Mouse (Mus musculus): ENCODE measurements around the gene Sox5. TPM values are rescaled to one million over a fixed set of nuclear protein-coding genes. Genes with fewer than 3 reads are reported as not detected.

Gene Sox5
- total and polyA plus RNA-seq, 2 experiments from 2014 or later = 26.2 to 32.9 TPM

GRCm38 (mm10) chr6:144111561-144111960 lies 670.2 kb downstream of the Sox5 start:
- no peaks in the 10 kb centered on the region for H3K4me1 ChIP-seq (ENCODE audit: insufficient read depth, low read length)
- no peak overlapping the region for H3K27ac ChIP-seq
- no peak overlapping the region for H3K4me3 ChIP-seq (ENCODE audit: low read length)
- H3K9me3 ChIP-seq (ENCODE audit: low read length) = no peaks in the 10 kb centered on the region
- no peak for ATAC-seq
- no peak overlapping the region for H3K9ac ChIP-seq (replicated peaks; ENCODE audit: low read length)
- no peak for DNase-seq (ENCODE audit: low spot score)
- no peaks in the 10 kb centered on the region for H3K36me3 ChIP-seq (ENCODE audit: insufficient read depth, low read length)
- H3K4me2 ChIP-seq (ENCODE audit: low read depth, low read length) = no peak overlapping the region
- 57% methylated on average over 6 of the region's 6 CpGs for WGBS
- TF ChIP-seq CTCF (IDR thresholded peaks at IDR 0.05; ENCODE audit: low read depth) = no peak
- H3K27me3 ChIP-seq (ENCODE audit: insufficient read depth, low read length) = no peaks in the 10 kb centered on the region

- Histone ChIP-seq H3K9me3 (ENCODE audit: low read length) (no peaks in the 10 kb centered on the region), H3K4me2 (ENCODE audit: low read depth, low read length) (no peak overlapping the region), H3K4me3 (ENCODE audit: low read length) (no peak overlapping the region), H3K27me3 (ENCODE audit: insufficient read depth, low read length) (no peaks in the 10 kb centered on the region), H3K4me1 (ENCODE audit: insufficient read depth, low read length) (no peaks in the 10 kb centered on the region), H3K9ac (replicated peaks; ENCODE audit: low read length) (no peak overlapping the region), H3K27ac (no peak overlapping the region), H3K36me3 (ENCODE audit: insufficient read depth, low read length) (no peaks in the 10 kb centered on the region)
- DNase-seq (ENCODE audit: low spot score) = peak; percentile 17
- no peak for TF ChIP-seq CTCF (IDR thresholded peaks at IDR 0.05; ENCODE audit: low read depth)
- ATAC-seq = no peak
- 22% methylated on average over 10 of the region's 10 CpGs for WGBS
Measured at GRCm38 (mm10) chr6:144106848-144107247, 674.9 kb downstream of the Sox5 start.

- no peaks in the 10 kb centered on the region for H3K9me3 ChIP-seq (ENCODE audit: low read length)
- TF ChIP-seq CTCF (IDR thresholded peaks at IDR 0.05; ENCODE audit: low read depth) = no peak
- WGBS = 73% methylated on average over 12 of the region's 12 CpGs
- H3K4me1 ChIP-seq (ENCODE audit: insufficient read depth, low read length) = no peaks in the 10 kb centered on the region
- H3K9ac ChIP-seq (replicated peaks; ENCODE audit: low read length) = no peak overlapping the region
- no peak overlapping the region for H3K27ac ChIP-seq
- H3K4me2 ChIP-seq (ENCODE audit: low read depth, low read length) = no peak overlapping the region
- ATAC-seq = no peak
- peak; percentile 7 for DNase-seq (ENCODE audit: low spot score)
- H3K27me3 ChIP-seq (ENCODE audit: insufficient read depth, low read length) = no peaks in the 10 kb centered on the region
- H3K4me3 ChIP-seq (ENCODE audit: low read length) = no peak overlapping the region
- H3K36me3 ChIP-seq (ENCODE audit: insufficient read depth, low read length) = no peaks in the 10 kb centered on the region
Measured at GRCm38 (mm10) chr6:144105645-144106044, 676.1 kb downstream of the Sox5 start.

- ATAC-seq = no peak
- no peaks in the 10 kb centered on the region for H3K36me3 ChIP-seq (ENCODE audit: insufficient read depth, low read length)
- no peak overlapping the region for H3K9ac ChIP-seq (replicated peaks; ENCODE audit: low read length)
- H3K4me3 ChIP-seq (ENCODE audit: low read length) = no peak overlapping the region
- TF ChIP-seq CTCF (IDR thresholded peaks at IDR 0.05; ENCODE audit: low read depth) = no peak
- H3K27me3 ChIP-seq (ENCODE audit: insufficient read depth, low read length) = no peaks in the 10 kb centered on the region
- no peak overlapping the region for H3K27ac ChIP-seq
- H3K4me2 ChIP-seq (ENCODE audit: low read depth, low read length) = no peak overlapping the region
- H3K9me3 ChIP-seq (ENCODE audit: low read length) = no peaks in the 10 kb centered on the region
- WGBS = 92% methylated on average over 6 of the region's 6 CpGs
- no peaks in the 10 kb centered on the region for H3K4me1 ChIP-seq (ENCODE audit: insufficient read depth, low read length)
- no peak for DNase-seq (ENCODE audit: low spot score)
Measured at GRCm38 (mm10) chr6:144103612-144104011, 678.2 kb downstream of the Sox5 start.

- 100% methylated on average over 1 of the region's 1 CpGs for WGBS
- no peaks in the 10 kb centered on the region for H3K4me1 ChIP-seq (ENCODE audit: insufficient read depth, low read length)
- TF ChIP-seq CTCF (IDR thresholded peaks at IDR 0.05; ENCODE audit: low read depth) = no peak
Measured at GRCm38 (mm10) chr6:144100852-144101251, 680.9 kb downstream of the Sox5 start.

GRCm38 (mm10) chr6:144098119-144098518 lies 683.7 kb downstream of the Sox5 start:
- Histone ChIP-seq H3K9me3 (ENCODE audit: low read length) (no peaks in the 10 kb centered on the region), H3K27me3 (ENCODE audit: insufficient read depth, low read length) (no peaks in the 10 kb centered on the region), H3K9ac (replicated peaks; ENCODE audit: low read length) (no peak overlapping the region), H3K4me1 (ENCODE audit: insufficient read depth, low read length) (no peaks in the 10 kb centered on the region), H3K27ac (no peak overlapping the region), H3K4me3 (ENCODE audit: low read length) (no peak overlapping the region), H3K36me3 (ENCODE audit: insufficient read depth, low read length) (no peaks in the 10 kb centered on the region), H3K4me2 (ENCODE audit: low read depth, low read length) (no peak overlapping the region)
- ATAC-seq (peak; percentile 67; the same call in 1 of the 2 replicates), DNase-seq (ENCODE audit: low spot score) (peak; percentile 31)
- no peak for TF ChIP-seq CTCF (IDR thresholded peaks at IDR 0.05; ENCODE audit: low read depth)
- 46% methylated on average over 9 of the region's 9 CpGs for whole genome bisulfite sequencing

More at GRCm38 (mm10) chr6:144100852-144101251, 680.9 kb downstream of the Sox5 start:
- ATAC-seq (no peak), DNase-seq (ENCODE audit: low spot score) (no peak)
- no peaks in the 10 kb centered on the region for H3K27me3 ChIP-seq (ENCODE audit: insufficient read depth, low read length)
- no peak overlapping the region for H3K9ac ChIP-seq (replicated peaks; ENCODE audit: low read length)
- no peak overlapping the region for H3K4me2 ChIP-seq (ENCODE audit: low read depth, low read length)
- no peak overlapping the region for H3K4me3 ChIP-seq (ENCODE audit: low read length)
- no peak overlapping the region for H3K27ac ChIP-seq
- no peaks in the 10 kb centered on the region for H3K36me3 ChIP-seq (ENCODE audit: insufficient read depth, low read length)
- H3K9me3 ChIP-seq (ENCODE audit: low read length) = no peaks in the 10 kb centered on the region

GRCm38 (mm10) chr6:144088256-144088655 lies 693.5 kb downstream of the Sox5 start:
- no peaks in the 10 kb centered on the region for H3K36me3 ChIP-seq (ENCODE audit: insufficient read depth, low read length)
- no peaks in the 10 kb centered on the region for H3K9me3 ChIP-seq (ENCODE audit: low read length)
- H3K4me2 ChIP-seq (ENCODE audit: low read depth, low read length) = no peak overlapping the region
- H3K4me1 ChIP-seq (ENCODE audit: insufficient read depth, low read length) = no peaks in the 10 kb centered on the region
- H3K9ac ChIP-seq (replicated peaks; ENCODE audit: low read length) = no peak overlapping the region
- H3K27me3 ChIP-seq (ENCODE audit: insufficient read depth, low read length) = no peaks in the 10 kb centered on the region
- no peak overlapping the region for H3K27ac ChIP-seq
- ATAC-seq = no peak
- no peak overlapping the region for H3K4me3 ChIP-seq (ENCODE audit: low read length)
- TF ChIP-seq CTCF (IDR thresholded peaks at IDR 0.05; ENCODE audit: low read depth) = no peak
- DNase-seq (ENCODE audit: low spot score) = peak; percentile 15
- 58% methylated on average over 3 of the region's 3 CpGs for WGBS
